17 mouse cellular contexts compared by ENCODE assay signal in genomic region chr11:11801067-11801466, GRCm38 (mm10).
"Had no signal": no experiment of that assay in that cellular context is flagged by ENCODE, and none has a peak within 500 bp of the region (broad histone marks: within the 10 kb centered on the region; RNA-seq: fewer than 3 reads in every experiment).

No protein-coding gene starts in this region.

- H3K4me1 ChIP-seq: limb, embryonic 15.5 days; midbrain, embryonic 15.5 days; neural tube, embryonic 13.5 days; stomach, embryonic 15.5 days had no signal

- H3K9ac ChIP-seq: limb, embryonic 15.5 days; lung, embryonic 14.5 days; midbrain, embryonic 15.5 days; neural tube, embryonic 13.5 days; stomach, embryonic 15.5 days had no signal

- H3K4me2 ChIP-seq: limb, embryonic 15.5 days; lung, embryonic 14.5 days; midbrain, embryonic 11.5 days; midbrain, embryonic 15.5 days; neural tube, embryonic 13.5 days; stomach, embryonic 15.5 days had no signal

- H3K4me3 ChIP-seq: limb, embryonic 15.5 days; midbrain, embryonic 15.5 days; neural tube, embryonic 13.5 days; stomach, embryonic 15.5 days had no signal

- H3K9me3 ChIP-seq: limb, embryonic 15.5 days; midbrain, embryonic 15.5 days; neural tube, embryonic 13.5 days; stomach, embryonic 15.5 days had no signal

- H3K27ac ChIP-seq: kidney, postnatal 0 days; limb, embryonic 15.5 days; midbrain, embryonic 15.5 days; neural tube, embryonic 13.5 days; stomach, embryonic 15.5 days had no signal

- ATAC-seq: inflammation-experienced regulatory T-cells, adult 6 months; intestine, postnatal 0 days; midbrain, embryonic 15.5 days had no signal

- H3K36me3 ChIP-seq: midbrain, embryonic 15.5 days had no signal

- DNase-seq: kidney, adult 8-10 months; kidney, postnatal 36 days; layer of hippocampus, adult 9-11 months; layer of hippocampus, postnatal 36 days; lung, embryonic 14.5 days; retina, postnatal 1 day; right cerebral cortex, postnatal 14 days; thymus, adult 2 months; thymus, postnatal 25 days had no signal

- H3K27me3 ChIP-seq: limb, embryonic 15.5 days; midbrain, embryonic 15.5 days; neural tube, embryonic 13.5 days; stomach, embryonic 15.5 days had no signal
